Mouse (Mus musculus) left cerebral cortex, adult 11 months (tissue): ENCODE data around the gene Cadm2.

ENCODE experiments used
- DNase-seq: peaks from one replicate; pipeline ENCODE4 v3.0.0; 2022; ENCODE audit warnings: low spot score

Gene Cadm2

GRCm38 (mm10) chr16:66731212-66731611, 889.5 kb downstream of the Cadm2 start:
- no peak for DNase-seq

GRCm38 (mm10) chr16:66706476-66706875, 914.2 kb downstream of the Cadm2 start:
- DNase-seq = no peak

- DNase-seq = no peak
Observed at GRCm38 (mm10) chr16:66694783-66695182, 925.9 kb downstream of the Cadm2 start.

- no peak for DNase-seq
Observed at GRCm38 (mm10) chr16:66677241-66677640, 943.5 kb downstream of the Cadm2 start.

GRCm38 (mm10) chr16:66651013-66651362, 969.7 kb downstream of the Cadm2 start:
- no peak for DNase-seq

- peak; percentile 10 for DNase-seq
Observed at GRCm38 (mm10) chr16:66650348-66651012, 970.2 kb downstream of the Cadm2 start.

GRCm38 (mm10) chr16:66647798-66648197, 972.9 kb downstream of the Cadm2 start:
- no peak for DNase-seq

GRCm38 (mm10) chr16:66643606-66644005, 977.1 kb downstream of the Cadm2 start:
- DNase-seq = no peak

GRCm38 (mm10) chr16:66627527-66627926, 993.2 kb downstream of the Cadm2 start:
- no peak for DNase-seq

GRCm38 (mm10) chr16:66622423-66622822, 998.3 kb downstream of the Cadm2 start:
- no peak for DNase-seq

GRCm38 (mm10) chr16:66612624-66613023, 1008.1 kb downstream of the Cadm2 start:
- no peak for DNase-seq
